Mouse (Mus musculus) liver, postnatal 0 days (tissue): ENCODE measurements at regions not wholly inside any gene's neighbourhood (a gene's known extent, or its start where the extent isn't known, plus 50 kb on each side); places are given as distances from the start of the nearest gene placed in this dataset.

ENCODE experiments used
- CTCF ChIP-seq: sonication (generic); IDR thresholded peaks from 2 replicates; pipeline ENCODE4 v1.5.1; 2016; ENCODE audit warnings: antibody characterized with exemption, low read depth
- EP300 ChIP-seq: IDR thresholded peaks from 2 replicates; pipeline ENCODE4 v1.6.1; 2016; ENCODE audit warnings: antibody characterized with exemption, low read depth, mild to moderate bottlenecking

- no peak for TF ChIP-seq CTCF
- TF ChIP-seq EP300: no peak
Measured at GRCm38 (mm10) chr14:21900516-21900915, 51.7 kb upstream of the Comtd1 start.
